In the genomic region with DNA sequence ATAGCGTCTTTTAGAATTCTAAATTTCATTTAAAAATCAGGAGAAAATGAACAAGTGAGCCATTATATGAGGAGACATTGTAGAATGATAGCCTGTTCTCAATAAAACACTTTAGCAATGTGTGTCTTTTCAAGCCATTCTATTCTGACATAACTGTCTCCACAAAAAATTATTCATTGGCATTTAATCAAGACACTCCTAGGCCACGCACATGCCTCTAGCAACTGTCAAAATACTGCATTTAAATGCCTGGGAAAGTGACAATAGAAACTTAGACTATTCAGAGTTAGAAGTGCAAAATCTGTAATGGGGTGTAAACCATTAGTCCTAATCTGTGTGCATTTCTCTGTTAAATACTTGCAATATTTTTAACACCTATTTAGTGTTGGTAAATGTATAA, we compare ENCODE assay signal across 17 mouse cellular contexts.
DNase-seq lines count a peak whose midpoint lies in the region; ATAC-seq lines count a peak whose summit lies in the region.
"Had no signal": no experiment of that assay in that cellular context is flagged by ENCODE, and none has a peak within 500 bp of the region (broad histone marks: within the 10 kb centered on the region; RNA-seq: fewer than 3 reads in every experiment).

No protein-coding gene starts in this region.

- intact Hi-C loops in heart, postnatal 10 days (cut with DNase I): no loop called here

- H3K4me1 ChIP-seq in forebrain, embryonic 13.5 days: peaks cover 1% of the 10 kb centered on the region; the same call in 1 of the 2 replicates
- no peaks in the 10 kb centered on the region for H3K4me1 ChIP-seq in forebrain, embryonic 12.5 days
- no peaks in the 10 kb centered on the region for H3K4me1 ChIP-seq in forebrain, embryonic 14.5 days (ENCODE audit: control insufficient read depth, insufficient read depth, low read length)
- H3K4me1 ChIP-seq in forebrain, embryonic 16.5 days (replicated peaks; ENCODE audit: control insufficient read depth, insufficient read depth, low read length): no peaks in the 10 kb centered on the region; the same call in 1 of the 2 replicates
- H3K4me1 ChIP-seq: embryonic facial prominence, embryonic 10.5 days; embryonic facial prominence, embryonic 12.5 days had no signal

- no peak overlapping the region for H3K4me2 ChIP-seq in forebrain, embryonic 13.5 days
- H3K4me2 ChIP-seq in forebrain, embryonic 12.5 days: no peak overlapping the region
- no peak overlapping the region for H3K4me2 ChIP-seq in forebrain, embryonic 14.5 days (ENCODE audit: low read length)
- H3K4me2 ChIP-seq in forebrain, embryonic 16.5 days (ENCODE audit: low read length): no peak overlapping the region
- H3K4me2 ChIP-seq: embryonic facial prominence, embryonic 12.5 days had no signal

- no peaks in the 10 kb centered on the region for H3K36me3 ChIP-seq in forebrain, embryonic 13.5 days (ENCODE audit: poor library complexity, severe bottlenecking)
- H3K36me3 ChIP-seq in forebrain, embryonic 12.5 days (replicated peaks): no peaks in the 10 kb centered on the region
- no peaks in the 10 kb centered on the region for H3K36me3 ChIP-seq in forebrain, embryonic 14.5 days (ENCODE audit: control insufficient read depth, insufficient read depth, low read length)
- H3K36me3 ChIP-seq in forebrain, embryonic 16.5 days (ENCODE audit: control insufficient read depth, insufficient read depth): no peaks in the 10 kb centered on the region
- H3K36me3 ChIP-seq: embryonic facial prominence, embryonic 10.5 days; embryonic facial prominence, embryonic 12.5 days had no signal

- 41% methylated on average over 2 of the region's 2 CpGs for WGBS in forebrain, embryonic 13.5 days
- 53% methylated on average over 2 of the region's 2 CpGs for whole genome bisulfite sequencing in forebrain, embryonic 12.5 days
- WGBS in forebrain, embryonic 14.5 days: 33% methylated on average over 2 of the region's 2 CpGs
- 28% methylated on average over 2 of the region's 2 CpGs for WGBS in forebrain, embryonic 16.5 days

- H3K27me3 ChIP-seq in forebrain, embryonic 13.5 days: no peaks in the 10 kb centered on the region
- H3K27me3 ChIP-seq in forebrain, embryonic 12.5 days: no peaks in the 10 kb centered on the region
- H3K27me3 ChIP-seq in forebrain, embryonic 14.5 days (replicated peaks; ENCODE audit: control insufficient read depth, insufficient read depth, low read length): no peaks in the 10 kb centered on the region
- H3K27me3 ChIP-seq in forebrain, embryonic 16.5 days (replicated peaks; ENCODE audit: control insufficient read depth, insufficient read depth, low read length): no peaks in the 10 kb centered on the region
- H3K27me3 ChIP-seq: embryonic facial prominence, embryonic 12.5 days had no signal

- peak; percentile 67 for ATAC-seq in forebrain, embryonic 13.5 days
- ATAC-seq in forebrain, embryonic 12.5 days (ENCODE audit: low FRiP score): no peak
- peak; percentile 69 for ATAC-seq in forebrain, embryonic 14.5 days
- ATAC-seq in forebrain, embryonic 16.5 days: peak; percentile 58

- peak; percentile 54 for DNase-seq in forebrain, embryonic 14.5 days (ENCODE audit: low spot score)
- no peak for DNase-seq in heart, postnatal 10 days
- DNase-seq in heart, adult 8-10 months (ENCODE audit: low spot score): no peak
- no peak for DNase-seq in cerebellum, adult 18-20 months
- DNase-seq: adrenal gland, adult 2 months; adrenal gland, postnatal 10 days; adrenal gland, postnatal 25 days; cerebellum, adult 11 months; cerebellum, adult 2 months; cerebellum, adult 9-10 months; cerebellum, postnatal 10 days; cerebellum, postnatal 25 days had no signal

- H3K4me3 ChIP-seq in forebrain, embryonic 13.5 days: no peak overlapping the region
- no peak overlapping the region for H3K4me3 ChIP-seq in forebrain, embryonic 12.5 days (replicated peaks)
- no peak overlapping the region for H3K4me3 ChIP-seq in forebrain, embryonic 14.5 days (ENCODE audit: low read depth, low read length)
- no peak overlapping the region for H3K4me3 ChIP-seq in forebrain, embryonic 16.5 days (replicated peaks; ENCODE audit: low read length)
- H3K4me3 ChIP-seq: embryonic facial prominence, embryonic 10.5 days; embryonic facial prominence, embryonic 12.5 days had no signal

- H3K27ac ChIP-seq in forebrain, embryonic 13.5 days: no peak overlapping the region
- H3K27ac ChIP-seq in forebrain, embryonic 12.5 days: no peak overlapping the region
- H3K27ac ChIP-seq in forebrain, embryonic 14.5 days (ENCODE audit: low read depth, low read length): no peak overlapping the region
- no peak overlapping the region for H3K27ac ChIP-seq in forebrain, embryonic 16.5 days (ENCODE audit: low read length)
- H3K27ac ChIP-seq: embryonic facial prominence, embryonic 10.5 days; embryonic facial prominence, embryonic 12.5 days had no signal

- no peaks in the 10 kb centered on the region for H3K9me3 ChIP-seq in forebrain, embryonic 13.5 days (replicated peaks)
- no peaks in the 10 kb centered on the region for H3K9me3 ChIP-seq in forebrain, embryonic 12.5 days
- H3K9me3 ChIP-seq in forebrain, embryonic 14.5 days (replicated peaks; ENCODE audit: control insufficient read depth, low read length): no peaks in the 10 kb centered on the region
- no peaks in the 10 kb centered on the region for H3K9me3 ChIP-seq in forebrain, embryonic 16.5 days (ENCODE audit: control insufficient read depth, low read length)
- H3K9me3 ChIP-seq: embryonic facial prominence, embryonic 10.5 days; embryonic facial prominence, embryonic 12.5 days had no signal

- H3K9ac ChIP-seq in forebrain, embryonic 13.5 days: no peak overlapping the region
- H3K9ac ChIP-seq in forebrain, embryonic 12.5 days: no peak overlapping the region
- H3K9ac ChIP-seq in forebrain, embryonic 14.5 days (ENCODE audit: low read length): no peak overlapping the region
- H3K9ac ChIP-seq in forebrain, embryonic 16.5 days (replicated peaks; ENCODE audit: low read depth, low read length): no peak overlapping the region
- H3K9ac ChIP-seq: embryonic facial prominence, embryonic 12.5 days had no signal
